Mouse (Mus musculus) forebrain, embryonic 14.5 days (tissue): Measurements from ENCODE around the gene Acbd4. TPM values are rescaled to one million over a fixed set of nuclear protein-coding genes. Genes with fewer than 3 reads are reported as not detected.
A peak's percentile ranks its signal among the peaks of the same experiment; 100 is the strongest.

Experiments used
- ATAC-seq: fragments of 200-750 bp; cut with Nextera tagmentation; 2 replicates; pipeline ENCODE4 v1.8.0; 2017; ENCODE audit warnings: mild to moderate bottlenecking, moderate library complexity
- DNase-seq: peaks from one replicate; pipeline ENCODE4 v3.0.0-alpha.2; 2015; ENCODE audit warnings: low spot score
- H3K27ac ChIP-seq: fragments of 300-500 bp; sonication (generic); 2 replicates; pipeline ENCODE4 v1.5.1; 2014; ENCODE audit warnings: low read depth, mild to moderate bottlenecking, control low read depth, low read length, moderate library complexity
- H3K27me3 ChIP-seq: fragments of 300-500 bp; sonication (generic); replicated peaks from 2 replicates; pipeline ENCODE4 v1.6.1; 2014; ENCODE audit warnings: low read length, control low read depth, mixed read lengths; ENCODE audit not compliant: control insufficient read depth, insufficient read depth
- H3K36me3 ChIP-seq: fragments of 300-500 bp; sonication (generic); 2 replicates; pipeline ENCODE4 v1.6.1; 2014; ENCODE audit warnings: low read length, control low read depth; ENCODE audit not compliant: control insufficient read depth, insufficient read depth
- H3K4me1 ChIP-seq: fragments of 300-500 bp; sonication (generic); 2 replicates; pipeline ENCODE4 v1.6.1; 2014; ENCODE audit warnings: antibody characterized with exemption, low read length, control low read depth; ENCODE audit not compliant: control insufficient read depth, insufficient read depth
- H3K4me2 ChIP-seq: fragments of 300-500 bp; sonication (generic); 2 replicates; pipeline ENCODE4 v1.6.1; 2014; ENCODE audit warnings: mild to moderate bottlenecking, control low read depth, low read length
- H3K4me3 ChIP-seq: fragments of 300-500 bp; sonication (generic); 2 replicates; pipeline ENCODE4 v1.5.1; 2014; ENCODE audit warnings: low read depth, low read length, control low read depth
- H3K9ac ChIP-seq: fragments of 300-500 bp; sonication (generic); 2 replicates; pipeline ENCODE4 v1.6.1; 2014; ENCODE audit warnings: mild to moderate bottlenecking, low read length, control low read depth, moderate library complexity
- H3K9me3 ChIP-seq: fragments of 300-500 bp; sonication (generic); replicated peaks from 2 replicates; pipeline ENCODE4 v1.6.1; 2016; ENCODE audit warnings: low read length, control low read depth, mixed read lengths; ENCODE audit not compliant: control insufficient read depth
- WGBS: fragments of 180-500 bp; shearing (Covaris S2); extraction: QIAGEN DNeasy Blood & Tissue Kit; methylation state at CpG from one replicate; pipeline ENCODE4 v1.1.7; 2014; 5-methylcytosine and 5-hydroxymethylcytosine counted together
- polyA plus RNA-seq: library from polyadenylated mRNA; unstranded; fragments of >200 nt; fragmentation: Nextera tagmentation; extraction: Ambion mirVana; gene quantifications from 2 replicates; pipeline ENCODE4 v1.2.1, GENCODE M21; 2014

The Acbd4 gene
- polyA plus RNA-seq, 1 experiment from 2014 or later, result 11.8 TPM

- DNase-seq, result no peak
- WGBS, result 25% methylated on average over 22 of the region's 22 CpGs
- Histone ChIP-seq H3K36me3 (no peaks in the 10 kb centered on the region), H3K4me1 (peaks cover 9% of the 10 kb centered on the region; the same call in 1 of the 2 replicates), H3K9ac (no peak overlapping the region), H3K4me3 (no peak overlapping the region), H3K27ac (no peak overlapping the region), H3K27me3 (peaks cover 29% of the 10 kb centered on the region), H3K9me3 (no peaks in the 10 kb centered on the region), H3K4me2 (no peak overlapping the region)
- ATAC-seq, result no peak
These were observed 4.2 kb upstream of the Acbd4 start for GRCm38 (mm10) chr11:103096979-103097894.

DNA sequence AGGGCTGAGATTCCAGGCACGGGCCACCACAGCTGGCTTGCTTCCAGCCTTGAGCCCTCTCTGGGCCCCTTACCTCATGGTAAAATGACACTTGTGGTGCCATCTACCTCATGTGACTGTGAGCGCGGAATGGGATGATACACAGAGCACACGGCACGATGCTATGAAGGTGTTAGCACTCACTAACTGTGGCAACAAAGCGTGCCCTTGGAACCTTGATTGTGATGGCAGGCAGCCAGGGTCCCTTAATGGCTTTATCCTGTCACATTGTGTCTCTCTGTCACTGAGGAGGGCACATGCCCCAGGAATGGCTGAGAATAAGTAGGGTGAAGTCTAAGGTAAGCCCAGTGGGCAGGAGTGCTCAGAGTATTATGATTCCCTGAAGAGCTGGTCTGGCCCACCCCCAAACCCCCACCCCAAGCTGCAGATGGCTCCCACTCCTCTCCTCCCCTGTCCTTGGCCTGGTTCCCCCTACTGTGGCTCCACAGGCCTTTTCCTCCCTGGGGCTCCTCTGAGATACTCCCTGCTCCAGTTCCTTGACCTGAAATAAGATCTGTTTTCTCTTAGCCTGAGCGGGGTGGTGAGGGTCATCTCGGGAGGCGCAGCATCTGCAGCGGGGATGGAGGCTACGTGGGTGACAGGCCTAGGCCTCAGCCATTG, 2.8 kb upstream of the Acbd4 start:
- Histone ChIP-seq H3K4me2 (no peak overlapping the region), H3K4me3 (no peak overlapping the region), H3K4me1 (peaks cover 12% of the 10 kb centered on the region; the same call in 1 of the 2 replicates), H3K27me3 (peaks cover 29% of the 10 kb centered on the region), H3K36me3 (no peaks in the 10 kb centered on the region), H3K9ac (no peak overlapping the region), H3K9me3 (no peaks in the 10 kb centered on the region), H3K27ac (no peak overlapping the region)
- WGBS, result 66% methylated on average over 11 of the region's 11 CpGs
- ATAC-seq (no peak), DNase-seq (no peak)

DNA sequence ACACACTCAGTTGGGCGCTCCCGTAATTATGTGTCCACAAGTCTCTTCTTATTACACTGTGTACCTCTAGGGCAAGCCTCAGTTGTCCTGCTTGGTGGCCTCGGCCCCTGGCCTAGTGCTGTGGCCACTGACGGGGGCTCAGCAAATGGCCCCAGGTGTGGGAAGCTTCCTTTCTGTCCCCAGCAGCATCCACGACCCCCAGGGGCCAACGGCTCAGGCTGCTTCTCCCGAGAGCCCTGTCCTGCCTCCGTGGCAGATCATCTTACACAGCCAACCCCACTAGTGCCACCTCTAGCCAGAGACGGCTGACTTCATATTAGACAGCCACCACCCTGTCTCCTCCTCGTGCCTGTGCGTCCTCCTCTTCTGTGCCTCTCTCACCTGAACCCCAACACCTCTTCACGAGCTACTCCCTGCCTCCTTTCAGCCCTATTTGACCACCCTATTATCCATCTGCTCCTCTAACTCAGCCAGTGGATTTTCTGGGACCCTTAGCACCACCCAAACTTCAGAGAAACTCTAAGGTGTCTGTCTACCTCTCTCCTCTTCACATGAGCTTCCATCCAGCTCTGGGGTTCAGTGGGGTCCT, 2.0 kb upstream of the Acbd4 start:
- ATAC-seq (no peak), DNase-seq (no peak)
- Histone ChIP-seq H3K36me3 (no peaks in the 10 kb centered on the region), H3K9me3 (no peaks in the 10 kb centered on the region), H3K9ac (no peak overlapping the region), H3K27ac (no peak overlapping the region), H3K4me2 (no peak overlapping the region), H3K4me3 (no peak overlapping the region), H3K4me1 (peaks cover 12% of the 10 kb centered on the region; the same call in 1 of the 2 replicates), H3K27me3 (peaks cover 29% of the 10 kb centered on the region)
- 61% methylated on average over 12 of the region's 12 CpGs for WGBS

DNA sequence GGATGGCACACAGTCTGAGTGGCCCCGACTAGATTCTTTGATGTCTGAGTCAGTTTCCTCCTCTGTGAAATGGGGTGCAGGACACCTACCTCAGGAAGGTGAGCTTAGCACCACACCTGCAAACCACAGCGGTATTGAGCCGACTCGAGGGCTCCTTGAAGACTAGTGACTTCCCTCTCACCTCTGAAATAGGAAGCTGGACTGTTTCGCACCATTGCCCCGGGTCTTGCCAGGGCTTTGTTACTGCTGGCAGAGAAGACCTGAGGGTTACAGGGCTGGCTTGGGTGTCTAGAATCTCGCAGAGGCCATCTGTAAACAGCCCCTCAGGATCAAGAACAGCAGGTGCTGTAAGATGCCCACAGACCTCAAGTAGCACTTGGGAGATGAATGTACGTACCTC, 1.1 kb upstream of the Acbd4 start:
- DNase-seq, result no peak
- WGBS, result 75% methylated on average over 8 of the region's 8 CpGs
- H3K27me3 ChIP-seq, result peaks cover 32% of the 10 kb centered on the region
- no peak overlapping the region for H3K4me3 ChIP-seq
- no peak overlapping the region for H3K4me2 ChIP-seq
- H3K27ac ChIP-seq, result no peak overlapping the region
- no peak for ATAC-seq
- H3K9ac ChIP-seq, result no peak overlapping the region
- H3K9me3 ChIP-seq, result no peaks in the 10 kb centered on the region
- peaks cover 12% of the 10 kb centered on the region; the same call in 1 of the 2 replicates for H3K4me1 ChIP-seq
- H3K36me3 ChIP-seq, result no peaks in the 10 kb centered on the region

DNA sequence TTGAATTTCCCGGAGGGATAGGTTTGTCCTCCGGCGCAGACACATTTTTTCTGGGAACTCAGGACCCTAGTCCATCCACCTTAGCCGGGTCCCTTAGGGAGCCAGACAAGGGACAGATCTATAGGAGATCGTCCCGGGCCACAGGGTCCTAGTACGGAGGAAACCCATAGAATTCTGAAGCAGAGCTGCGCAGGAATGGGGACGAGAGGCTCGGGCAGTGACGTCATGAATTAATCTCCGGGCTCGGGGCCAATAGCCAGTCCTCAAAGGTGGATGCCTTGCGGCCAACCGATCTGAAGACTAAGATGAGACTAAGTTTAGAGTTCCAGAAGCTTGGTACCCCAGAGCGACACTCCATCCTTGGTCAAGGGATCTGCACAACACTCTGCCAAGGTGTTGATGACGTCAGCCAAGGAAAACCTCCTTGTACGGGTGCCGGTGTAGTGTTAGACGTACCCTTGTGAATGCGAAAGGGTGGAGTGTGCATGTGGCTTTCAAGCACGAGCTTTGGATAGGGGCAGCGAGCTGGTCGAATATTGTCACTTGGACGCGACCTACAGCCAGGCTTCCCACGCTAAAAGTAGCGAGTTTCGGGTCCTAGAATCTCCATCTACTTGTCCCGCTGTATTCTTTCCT, 502 bp downstream of the Acbd4 start:
- peak; percentile 57 for DNase-seq
- Histone ChIP-seq H3K9ac (peak overlapping the region; percentile 57), H3K4me2 (peak overlapping the region; percentile 85), H3K27ac (no peak overlapping the region), H3K27me3 (peaks cover 32% of the 10 kb centered on the region), H3K36me3 (no peaks in the 10 kb centered on the region), H3K4me3 (peak overlapping the region; percentile 42), H3K4me1 (peaks cover 12% of the 10 kb centered on the region; the same call in 1 of the 2 replicates), H3K9me3 (no peaks in the 10 kb centered on the region)
- peak; percentile 37 for ATAC-seq
- 3% methylated on average over 30 of the region's 30 CpGs for WGBS

GRCm38 (mm10) chr11:103102725-103103349, 1.4 kb downstream of the Acbd4 start:
- peak overlapping the region; percentile 45 for H3K9ac ChIP-seq
- peak overlapping the region; percentile 42 for H3K4me3 ChIP-seq
- H3K9me3 ChIP-seq, result no peaks in the 10 kb centered on the region
- H3K4me2 ChIP-seq, result peak overlapping the region; percentile 85
- peaks cover 32% of the 10 kb centered on the region for H3K27me3 ChIP-seq
- ATAC-seq, result peak; percentile 90
- DNase-seq, result peak; percentile 94
- no peak overlapping the region for H3K27ac ChIP-seq
- H3K36me3 ChIP-seq, result no peaks in the 10 kb centered on the region
- H3K4me1 ChIP-seq, result peaks cover 12% of the 10 kb centered on the region; the same call in 1 of the 2 replicates
- WGBS, result under 1% methylated on average over 35 of the region's 35 CpGs

DNA sequence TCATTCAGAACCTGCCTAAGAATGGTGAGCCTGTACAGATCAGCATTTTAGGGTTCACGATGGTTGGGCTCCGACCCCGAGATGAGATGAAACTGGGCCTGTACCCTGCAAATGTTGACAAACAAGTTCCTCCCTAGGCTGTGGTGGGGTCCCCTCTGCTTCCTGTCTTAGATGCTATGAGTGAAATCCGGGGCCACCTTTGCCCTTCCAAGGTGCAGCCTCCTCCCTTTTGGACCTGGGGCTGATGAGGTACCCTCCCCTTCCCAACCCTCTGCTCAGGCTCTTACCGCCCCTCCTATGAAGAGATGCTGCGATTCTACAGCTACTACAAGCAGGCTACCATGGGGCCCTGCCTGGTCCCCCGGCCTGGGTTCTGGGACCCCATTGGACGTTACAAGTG, 2.1 kb downstream of the Acbd4 start:
- peaks cover 12% of the 10 kb centered on the region; the same call in 1 of the 2 replicates for H3K4me1 ChIP-seq
- DNase-seq (no peak), ATAC-seq (no peak)
- peak overlapping the region; percentile 85 for H3K4me2 ChIP-seq
- peaks cover 32% of the 10 kb centered on the region for H3K27me3 ChIP-seq
- H3K9ac ChIP-seq, result no peak overlapping the region
- H3K27ac ChIP-seq, result no peak overlapping the region
- H3K4me3 ChIP-seq, result 0 out of 2 replicates have a peak overlapping the region, but pooled peaks have one; percentile 42
- no peaks in the 10 kb centered on the region for H3K36me3 ChIP-seq
- WGBS, result 63% methylated on average over 8 of the region's 8 CpGs
- H3K9me3 ChIP-seq, result no peaks in the 10 kb centered on the region

DNA sequence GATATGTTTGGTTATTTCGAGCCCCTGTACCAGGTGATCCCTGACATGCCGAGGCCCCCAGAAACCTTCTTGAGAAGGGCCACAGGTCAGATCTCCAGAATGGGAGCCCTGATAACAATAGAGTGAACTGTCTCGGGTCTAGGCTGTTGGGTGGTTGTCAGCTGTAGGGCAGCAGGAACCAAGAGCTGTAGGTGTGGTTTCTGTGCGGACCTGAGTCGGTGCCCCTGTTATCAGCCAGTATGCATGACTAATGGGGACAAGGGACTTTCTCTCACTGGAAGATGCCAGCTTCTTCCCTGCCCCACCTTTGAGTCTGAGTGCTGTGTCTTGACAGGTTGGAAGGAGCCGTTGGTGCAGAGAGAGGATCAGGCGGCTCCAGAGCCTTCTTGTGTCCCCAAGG, 3.0 kb downstream of the Acbd4 start:
- H3K4me1 ChIP-seq, result peaks cover 12% of the 10 kb centered on the region; the same call in 1 of the 2 replicates
- no peak overlapping the region for H3K4me3 ChIP-seq
- H3K4me2 ChIP-seq, result no peak overlapping the region
- no peak for ATAC-seq
- WGBS, result 90% methylated on average over 7 of the region's 7 CpGs
- DNase-seq, result no peak
- no peak overlapping the region for H3K9ac ChIP-seq
- no peaks in the 10 kb centered on the region for H3K36me3 ChIP-seq
- no peak overlapping the region for H3K27ac ChIP-seq
- H3K9me3 ChIP-seq, result no peaks in the 10 kb centered on the region
- H3K27me3 ChIP-seq, result peaks cover 27% of the 10 kb centered on the region
